Mouse (Mus musculus) cerebellum, adult 2 months (tissue): Measurements from ENCODE around the gene Tmem253.

Experiments used
- CTCF ChIP-seq: fragments of 200-500 bp; IDR thresholded peaks from 2 replicates; pipeline ENCODE4 v1.5.1; 2011; ENCODE audit warnings: low read depth, mild to moderate bottlenecking, control low read depth, low read length, moderate library complexity, borderline replicate concordance; ENCODE audit not compliant: insufficient read depth
- POLR2A ChIP-seq: fragments of 200-500 bp; IDR thresholded peaks from 2 replicates; pipeline ENCODE4 v1.6.1; 2011; ENCODE audit warnings: low read length, control low read depth, borderline replicate concordance; ENCODE audit not compliant: insufficient read depth

GRCm38 (mm10) chr14:51986153-51986505 is 29.3 kb upstream of the Tmem253 start:
- TF ChIP-seq POLR2A = no peak
- no peak for TF ChIP-seq CTCF
